Mouse (Mus musculus): ENCODE measurements around the gene S100a11. TPM values are rescaled to one million over a fixed set of nuclear protein-coding genes. Genes with fewer than 3 reads are reported as not detected.

The S100a11 gene
- total and polyA plus RNA-seq, 3 experiments: not detected

GRCm38 (mm10) chr3:93548541-93549266 is 28.4 kb downstream of the S100a11 start:
- peaks cover 14% of the 10 kb centered on the region for H3K9me3 ChIP-seq (replicated peaks)
- TF ChIP-seq GATA2 (IDR thresholded peaks at IDR 0.05; ENCODE audit: borderline replicate concordance, low read depth, low read length) (no peak), POLR2AphosphoS5 (IDR thresholded peaks at IDR 0.05; ENCODE audit: insufficient replicate concordance, low read depth, low read length) (no peak), CTCF (IDR thresholded peaks at IDR 0.05; ENCODE audit: low read depth, low read length) (no peak), GATA1 (IDR thresholded peaks at IDR 0.05; ENCODE audit: borderline replicate concordance, low read length) (no peak), TAL1 (conservative IDR thresholded peaks at IDR 0.05; ENCODE audit: low read depth, low read length) (no peak)
- no peaks in the 10 kb centered on the region for H3K27me3 ChIP-seq (ENCODE audit: insufficient read depth, low read length)
- H3K36me3 ChIP-seq (replicated peaks): no peaks in the 10 kb centered on the region
- no peak overlapping the region for H3K4me3 ChIP-seq (ENCODE audit: low read depth, low read length)
- no peaks in the 10 kb centered on the region for H3K4me1 ChIP-seq (ENCODE audit: insufficient read depth, low read depth, low read length)
- ATAC-seq (ENCODE audit: extremely low read depth, insufficient number of reproducible peaks, low FRiP score, poor library complexity, severe bottlenecking): no peak
- DNase-seq (ENCODE audit: low spot score): no peak

GRCm38 (mm10) chr3:93549986-93550385 is 29.7 kb downstream of the S100a11 start:
- H3K4me1 ChIP-seq (ENCODE audit: insufficient read depth, low read depth, low read length): no peaks in the 10 kb centered on the region
- no peak for DNase-seq (ENCODE audit: low spot score)
- H3K36me3 ChIP-seq (replicated peaks): no peaks in the 10 kb centered on the region
- no peak for TF ChIP-seq GATA1 (IDR thresholded peaks at IDR 0.05; ENCODE audit: borderline replicate concordance, low read length)
- no peak for TF ChIP-seq POLR2AphosphoS5 (IDR thresholded peaks at IDR 0.05; ENCODE audit: insufficient replicate concordance, low read depth, low read length)
- no peak for TF ChIP-seq GATA2 (IDR thresholded peaks at IDR 0.05; ENCODE audit: borderline replicate concordance, low read depth, low read length)
- TF ChIP-seq TAL1 (conservative IDR thresholded peaks at IDR 0.05; ENCODE audit: low read depth, low read length): no peak
- TF ChIP-seq CTCF (IDR thresholded peaks at IDR 0.05; ENCODE audit: low read depth, low read length): no peak
- no peak overlapping the region for H3K4me3 ChIP-seq (ENCODE audit: low read depth, low read length)
- no peak for ATAC-seq (ENCODE audit: extremely low read depth, insufficient number of reproducible peaks, low FRiP score, poor library complexity, severe bottlenecking)
- peaks cover 15% of the 10 kb centered on the region for H3K9me3 ChIP-seq (replicated peaks)
- no peaks in the 10 kb centered on the region for H3K27me3 ChIP-seq (ENCODE audit: insufficient read depth, low read length)

- H3K4me1 ChIP-seq (ENCODE audit: insufficient read depth, low read depth, low read length): no peaks in the 10 kb centered on the region
- no peak overlapping the region for H3K4me3 ChIP-seq (ENCODE audit: low read depth, low read length)
- no peaks in the 10 kb centered on the region for H3K36me3 ChIP-seq (replicated peaks)
- TF ChIP-seq GATA2 (IDR thresholded peaks at IDR 0.05; ENCODE audit: borderline replicate concordance, low read depth, low read length) (no peak), TAL1 (conservative IDR thresholded peaks at IDR 0.05; ENCODE audit: low read depth, low read length) (no peak), CTCF (IDR thresholded peaks at IDR 0.05; ENCODE audit: low read depth, low read length) (no peak), POLR2AphosphoS5 (IDR thresholded peaks at IDR 0.05; ENCODE audit: insufficient replicate concordance, low read depth, low read length) (no peak), GATA1 (IDR thresholded peaks at IDR 0.05; ENCODE audit: borderline replicate concordance, low read length) (no peak)
- DNase-seq (ENCODE audit: low spot score): no peak
- no peak for ATAC-seq (ENCODE audit: extremely low read depth, insufficient number of reproducible peaks, low FRiP score, poor library complexity, severe bottlenecking)
- H3K27me3 ChIP-seq (ENCODE audit: insufficient read depth, low read length): no peaks in the 10 kb centered on the region
- H3K9me3 ChIP-seq (replicated peaks): peaks cover 20% of the 10 kb centered on the region
These were observed 31.9 kb downstream of the S100a11 start for GRCm38 (mm10) chr3:93551950-93552901.

GRCm38 (mm10) chr3:93553311-93553710 is 33.0 kb downstream of the S100a11 start:
- no peaks in the 10 kb centered on the region for H3K36me3 ChIP-seq (replicated peaks)
- H3K9me3 ChIP-seq (replicated peaks): peaks cover 22% of the 10 kb centered on the region
- no peak for ATAC-seq (ENCODE audit: extremely low read depth, insufficient number of reproducible peaks, low FRiP score, poor library complexity, severe bottlenecking)
- DNase-seq (ENCODE audit: low spot score): no peak
- H3K27me3 ChIP-seq (ENCODE audit: insufficient read depth, low read length): no peaks in the 10 kb centered on the region
- no peak for TF ChIP-seq GATA1 (IDR thresholded peaks at IDR 0.05; ENCODE audit: borderline replicate concordance, low read length)
- no peak for TF ChIP-seq GATA2 (IDR thresholded peaks at IDR 0.05; ENCODE audit: borderline replicate concordance, low read depth, low read length)
- TF ChIP-seq POLR2AphosphoS5 (IDR thresholded peaks at IDR 0.05; ENCODE audit: insufficient replicate concordance, low read depth, low read length): no peak
- TF ChIP-seq CTCF (IDR thresholded peaks at IDR 0.05; ENCODE audit: low read depth, low read length): no peak
- no peak for TF ChIP-seq TAL1 (conservative IDR thresholded peaks at IDR 0.05; ENCODE audit: low read depth, low read length)
- no peaks in the 10 kb centered on the region for H3K4me1 ChIP-seq (ENCODE audit: insufficient read depth, low read depth, low read length)
- H3K4me3 ChIP-seq (ENCODE audit: low read depth, low read length): no peak overlapping the region

GRCm38 (mm10) chr3:93553765-93554378 is 33.6 kb downstream of the S100a11 start:
- no peak for TF ChIP-seq CTCF (IDR thresholded peaks at IDR 0.05; ENCODE audit: low read depth, low read length)
- no peak for TF ChIP-seq POLR2AphosphoS5 (IDR thresholded peaks at IDR 0.05; ENCODE audit: insufficient replicate concordance, low read depth, low read length)
- TF ChIP-seq GATA1 (IDR thresholded peaks at IDR 0.05; ENCODE audit: borderline replicate concordance, low read length): no peak
- no peak for TF ChIP-seq TAL1 (conservative IDR thresholded peaks at IDR 0.05; ENCODE audit: low read depth, low read length)
- no peak for TF ChIP-seq GATA2 (IDR thresholded peaks at IDR 0.05; ENCODE audit: borderline replicate concordance, low read depth, low read length)
- no peaks in the 10 kb centered on the region for H3K36me3 ChIP-seq (replicated peaks)
- no peaks in the 10 kb centered on the region for H3K4me1 ChIP-seq (ENCODE audit: insufficient read depth, low read depth, low read length)
- H3K27me3 ChIP-seq (ENCODE audit: insufficient read depth, low read length): no peaks in the 10 kb centered on the region
- ATAC-seq (ENCODE audit: extremely low read depth, insufficient number of reproducible peaks, low FRiP score, poor library complexity, severe bottlenecking) (no peak), DNase-seq (ENCODE audit: low spot score) (no peak)
- peaks cover 23% of the 10 kb centered on the region for H3K9me3 ChIP-seq (replicated peaks)
- no peak overlapping the region for H3K4me3 ChIP-seq (ENCODE audit: low read depth, low read length)

All from G1E (cell line).